Mouse (Mus musculus): ENCODE results near the gene Cnnm3. TPM values are rescaled to one million over a fixed set of nuclear protein-coding genes. Genes with fewer than 3 reads are reported as not detected.
A peak's percentile ranks its signal among the peaks of the same experiment; 100 is the strongest.

Gene Cnnm3
- polyA plus RNA-seq, 1 experiment from 2014 or later: 5.8 TPM

GRCm38 (mm10) chr1:36540807-36541206 lies 29.1 kb downstream of the Cnnm3 start:
- no peak for ATAC-seq (replicated peaks)
- Histone ChIP-seq H3K9me3 (no peaks in the 10 kb centered on the region), H3K4me1 (peaks cover 4% of the 10 kb centered on the region; the same call in 1 of the 2 replicates), H3K4me3 (no peak overlapping the region), H3K9ac (no peak overlapping the region), H3K27ac (no peak overlapping the region), H3K36me3 (replicated peaks) (peaks cover 23% of the 10 kb centered on the region; the same call in 1 of the 2 replicates), H3K4me2 (no peak overlapping the region), H3K27me3 (replicated peaks) (no peaks in the 10 kb centered on the region)
- WGBS: 94% methylated on average over 12 of the region's 12 CpGs

- Histone ChIP-seq H3K9me3 (no peaks in the 10 kb centered on the region), H3K9ac (no peak overlapping the region), H3K4me2 (no peak overlapping the region), H3K27ac (no peak overlapping the region), H3K4me1 (peaks cover 12% of the 10 kb centered on the region), H3K4me3 (no peak overlapping the region), H3K36me3 (replicated peaks) (peaks cover 23% of the 10 kb centered on the region; the same call in 1 of the 2 replicates), H3K27me3 (replicated peaks) (no peaks in the 10 kb centered on the region)
- WGBS: 91% methylated on average over 16 of the region's 16 CpGs
- ATAC-seq (replicated peaks): no peak
Observed at GRCm38 (mm10) chr1:36541844-36542243, 30.2 kb downstream of the Cnnm3 start.

GRCm38 (mm10) chr1:36542925-36543324 lies 31.3 kb downstream of the Cnnm3 start:
- H3K27me3 ChIP-seq (replicated peaks): no peaks in the 10 kb centered on the region
- no peaks in the 10 kb centered on the region for H3K9me3 ChIP-seq
- H3K4me1 ChIP-seq: peaks cover 19% of the 10 kb centered on the region
- H3K4me2 ChIP-seq: no peak overlapping the region
- H3K4me3 ChIP-seq: no peak overlapping the region
- no peak overlapping the region for H3K9ac ChIP-seq
- ATAC-seq (replicated peaks): no peak
- peaks cover 19% of the 10 kb centered on the region; the same call in 1 of the 2 replicates for H3K36me3 ChIP-seq (replicated peaks)
- WGBS: 95% methylated on average over 9 of the region's 9 CpGs
- no peak overlapping the region for H3K27ac ChIP-seq

DNA sequence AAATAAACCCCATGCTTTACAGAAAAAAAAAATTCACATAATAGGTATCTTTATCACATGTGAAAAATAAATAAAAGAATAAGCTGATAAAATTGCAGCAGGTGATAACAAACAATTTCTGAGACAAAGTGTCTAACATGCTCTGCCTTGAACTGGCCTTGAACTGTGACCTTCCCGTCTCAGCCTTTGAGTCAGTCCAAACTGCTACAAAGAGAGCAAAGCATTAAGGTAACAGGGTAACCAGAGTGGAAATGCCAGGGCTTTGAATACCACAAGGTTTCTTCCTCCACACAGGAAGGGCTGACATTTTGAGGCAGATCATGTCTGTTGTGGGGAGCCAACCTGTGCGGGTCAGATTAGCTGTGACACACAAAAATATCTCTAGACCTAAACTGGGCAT lies 33.7 kb downstream of the Cnnm3 start:
- no peak for ATAC-seq (replicated peaks)
- H3K9ac ChIP-seq: no peak overlapping the region
- H3K27ac ChIP-seq: no peak overlapping the region
- no peaks in the 10 kb centered on the region for H3K27me3 ChIP-seq (replicated peaks)
- H3K9me3 ChIP-seq: no peaks in the 10 kb centered on the region
- peaks cover 35% of the 10 kb centered on the region for H3K4me1 ChIP-seq
- no peak overlapping the region for H3K4me2 ChIP-seq
- no peak overlapping the region for H3K4me3 ChIP-seq
- H3K36me3 ChIP-seq (replicated peaks): peaks cover 21% of the 10 kb centered on the region
- 79% methylated on average over 2 of the region's 2 CpGs for WGBS

DNA sequence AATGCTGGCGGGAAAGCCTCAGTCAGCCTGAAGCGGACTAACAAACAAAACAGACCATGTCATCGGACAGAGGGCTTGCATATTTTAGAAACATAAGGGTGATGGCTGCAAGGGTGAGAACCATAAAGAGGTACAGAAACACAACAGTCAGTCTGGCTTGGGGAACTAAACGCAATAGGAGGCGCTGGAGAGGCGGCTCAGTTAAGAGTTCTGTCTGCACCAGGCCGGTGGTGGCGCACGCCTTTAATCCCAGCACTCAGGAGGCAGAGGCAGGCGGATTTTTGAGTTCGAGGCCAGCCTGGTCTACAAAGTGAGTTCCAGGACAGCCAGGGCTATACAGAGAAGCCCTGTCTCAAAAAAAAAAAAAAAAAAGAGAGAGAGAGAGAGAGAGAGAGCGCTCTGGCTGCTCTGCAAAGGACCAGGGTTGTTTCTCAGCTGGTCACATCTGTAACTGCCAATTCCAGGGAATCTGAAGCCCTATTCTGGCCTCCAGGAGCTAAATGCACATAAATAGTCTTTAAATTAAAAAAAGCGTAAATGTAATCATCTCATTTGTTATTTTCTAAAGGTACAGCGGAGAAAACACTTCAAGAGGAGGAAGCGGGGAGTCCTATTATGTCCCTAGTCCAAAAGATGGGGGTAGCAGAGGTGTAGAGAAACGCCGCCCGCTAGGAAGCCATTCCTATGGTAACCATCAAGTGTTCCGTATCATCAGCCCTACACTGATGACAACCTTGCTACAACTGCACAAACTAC lies 34.4 kb downstream of the Cnnm3 start:
- H3K9ac ChIP-seq: peak overlapping the region; percentile 70; the same call in 1 of the 2 replicates
- H3K4me2 ChIP-seq: peak overlapping the region; percentile 60
- 67% methylated on average over 19 of the region's 19 CpGs for WGBS
- no peak for ATAC-seq (replicated peaks)
- peaks cover 26% of the 10 kb centered on the region for H3K36me3 ChIP-seq (replicated peaks)
- no peak overlapping the region for H3K27ac ChIP-seq
- H3K4me3 ChIP-seq: peak overlapping the region; percentile 66
- no peaks in the 10 kb centered on the region for H3K27me3 ChIP-seq (replicated peaks)
- H3K4me1 ChIP-seq: peaks cover 35% of the 10 kb centered on the region
- H3K9me3 ChIP-seq: no peaks in the 10 kb centered on the region

DNA sequence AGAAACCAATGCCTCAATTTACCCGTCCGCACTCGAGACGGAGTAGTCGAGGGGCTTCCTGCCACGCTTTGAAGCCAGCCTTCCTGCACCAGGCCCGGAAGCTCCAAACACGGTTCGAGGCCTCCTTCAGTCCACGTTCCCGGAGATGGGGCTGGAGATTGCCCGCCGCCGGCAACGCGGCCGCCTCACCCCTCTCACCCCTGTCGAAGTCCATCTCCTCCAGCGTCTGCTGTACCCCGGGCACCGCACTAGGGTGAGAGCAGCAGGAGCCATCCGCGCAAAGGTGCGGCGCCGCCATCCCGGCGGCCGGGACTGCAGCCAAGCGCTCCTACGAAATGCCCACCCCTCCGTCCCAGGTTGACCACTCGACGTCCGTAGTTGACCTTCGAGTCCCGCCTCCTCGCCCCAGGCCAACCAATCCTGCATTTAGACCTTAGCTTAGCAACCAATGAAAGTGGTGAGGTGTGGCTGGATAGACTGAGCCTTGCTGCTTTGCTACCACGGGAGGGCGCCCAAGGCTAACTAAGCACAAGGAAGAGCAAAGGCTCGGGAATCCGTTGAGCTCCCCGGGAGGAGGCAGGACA lies 35.3 kb downstream of the Cnnm3 start, which contains the start of gene Ankrd39:
TSS of gene Ankrd39 (minus strand) at position 558 of the 584 bp plus-strand sequence.
- H3K4me3 ChIP-seq: peak within 1 kb of the TSS; percentile 66
- peak within 1 kb of the TSS; percentile 60 for H3K4me2 ChIP-seq
- peaks cover 28% of the 10 kb centered on the region for H3K36me3 ChIP-seq (replicated peaks)
- H3K9me3 ChIP-seq: no peaks in the 10 kb centered on the region
- H3K27me3 ChIP-seq (replicated peaks): no peaks in the 10 kb centered on the region
- WGBS: under 1% methylated on average over 43 of the region's 43 CpGs
- peak within 1 kb of the TSS; percentile 70 for H3K9ac ChIP-seq
- peaks cover 35% of the 10 kb centered on the region for H3K4me1 ChIP-seq
- H3K27ac ChIP-seq: peak within 1 kb of the TSS; percentile 78
- ATAC-seq (replicated peaks): peak; percentile 95

GRCm38 (mm10) chr1:36547981-36548598 lies 36.4 kb downstream of the Cnnm3 start:
- Histone ChIP-seq H3K9me3 (no peaks in the 10 kb centered on the region), H3K4me1 (peaks cover 35% of the 10 kb centered on the region), H3K27ac (peak overlapping the region; percentile 78), H3K4me2 (0 out of 2 replicates have a peak overlapping the region, but pooled peaks have one; percentile 21), H3K9ac (peak overlapping the region; percentile 29), H3K27me3 (replicated peaks) (no peaks in the 10 kb centered on the region), H3K36me3 (replicated peaks) (peaks cover 39% of the 10 kb centered on the region), H3K4me3 (no peak overlapping the region)
- 28% methylated on average over 9 of the region's 9 CpGs for WGBS
- no peak for ATAC-seq (replicated peaks)

- Histone ChIP-seq H3K9ac (no peak overlapping the region), H3K4me1 (peaks cover 37% of the 10 kb centered on the region), H3K36me3 (replicated peaks) (peaks cover 46% of the 10 kb centered on the region)
Observed at GRCm38 (mm10) chr1:36548771-36549170, 37.1 kb downstream of the Cnnm3 start.

DNA sequence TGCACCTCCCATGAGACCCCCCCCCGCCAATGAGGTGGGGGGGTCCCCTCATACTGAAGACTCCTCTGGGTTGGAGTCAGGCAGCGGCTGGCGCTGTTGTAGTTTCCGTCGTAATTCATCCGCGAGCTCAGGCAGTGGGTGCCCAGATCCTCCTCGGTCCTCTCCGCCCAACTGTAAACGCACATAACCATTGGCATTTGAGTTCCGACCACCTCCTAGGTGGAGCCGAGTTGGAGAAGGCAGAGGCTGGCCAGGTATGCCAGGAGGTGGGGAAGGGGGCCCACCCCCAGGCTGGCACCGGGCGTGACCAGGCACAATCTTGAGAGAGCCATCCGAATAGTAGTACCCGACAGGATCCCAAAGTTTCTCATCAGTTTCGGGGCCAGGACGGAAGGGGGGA lies 37.8 kb downstream of the Cnnm3 start:
- 88% methylated on average over 18 of the region's 18 CpGs for WGBS
- no peak for ATAC-seq (replicated peaks)
- Histone ChIP-seq H3K4me3 (no peak overlapping the region), H3K27ac (no peak overlapping the region), H3K9me3 (no peaks in the 10 kb centered on the region), H3K4me1 (peaks cover 44% of the 10 kb centered on the region), H3K9ac (no peak overlapping the region), H3K27me3 (replicated peaks) (no peaks in the 10 kb centered on the region), H3K4me2 (no peak overlapping the region), H3K36me3 (replicated peaks) (peaks cover 49% of the 10 kb centered on the region)

More at GRCm38 (mm10) chr1:36548771-36549170, 37.1 kb downstream of the Cnnm3 start:
- 56% methylated on average over 8 of the region's 8 CpGs for WGBS
- H3K27me3 ChIP-seq (replicated peaks): no peaks in the 10 kb centered on the region
- ATAC-seq (replicated peaks): no peak
- H3K4me3 ChIP-seq: no peak overlapping the region
- no peak overlapping the region for H3K4me2 ChIP-seq
- no peak overlapping the region for H3K27ac ChIP-seq
- H3K9me3 ChIP-seq: no peaks in the 10 kb centered on the region

- no peak for ATAC-seq (replicated peaks)
- H3K4me1 ChIP-seq: peaks cover 52% of the 10 kb centered on the region
- H3K36me3 ChIP-seq (replicated peaks): peaks cover 49% of the 10 kb centered on the region
Observed at GRCm38 (mm10) chr1:36550075-36550863, 38.6 kb downstream of the Cnnm3 start.

GRCm38 (mm10) chr1:36551904-36552303 lies 40.2 kb downstream of the Cnnm3 start:
- Histone ChIP-seq H3K27ac (no peak overlapping the region), H3K36me3 (replicated peaks) (peaks cover 49% of the 10 kb centered on the region), H3K27me3 (replicated peaks) (no peaks in the 10 kb centered on the region), H3K4me2 (no peak overlapping the region), H3K4me3 (no peak overlapping the region), H3K9me3 (no peaks in the 10 kb centered on the region), H3K9ac (no peak overlapping the region), H3K4me1 (peaks cover 46% of the 10 kb centered on the region)
- no peak for ATAC-seq (replicated peaks)
- WGBS: 90% methylated on average over 17 of the region's 17 CpGs

More at GRCm38 (mm10) chr1:36550075-36550863, 38.6 kb downstream of the Cnnm3 start:
- Histone ChIP-seq H3K27ac (no peak overlapping the region), H3K4me2 (no peak overlapping the region), H3K4me3 (no peak overlapping the region), H3K27me3 (replicated peaks) (no peaks in the 10 kb centered on the region), H3K9ac (no peak overlapping the region), H3K9me3 (no peaks in the 10 kb centered on the region)
- WGBS: 77% methylated on average over 20 of the region's 20 CpGs

DNA sequence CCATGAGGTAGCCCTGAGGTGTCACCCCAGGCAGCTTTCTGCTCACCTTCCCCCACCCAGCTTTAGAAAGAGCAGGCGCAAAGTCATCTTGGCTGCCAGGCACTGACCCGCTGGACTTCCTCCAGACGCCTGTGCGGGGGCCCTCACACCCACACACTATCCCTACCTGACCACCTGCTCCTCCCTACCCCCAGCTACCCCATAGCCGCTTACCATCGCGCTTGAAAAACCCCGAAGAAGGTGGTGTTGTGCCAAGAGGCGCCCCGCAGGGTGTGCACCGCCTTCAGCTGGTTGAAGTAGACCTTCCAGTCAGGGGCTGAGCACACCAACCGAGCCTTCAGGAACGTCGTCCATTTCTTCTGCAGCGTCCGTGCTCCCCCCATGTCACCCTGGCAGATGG lies 40.8 kb downstream of the Cnnm3 start:
- no peaks in the 10 kb centered on the region for H3K27me3 ChIP-seq (replicated peaks)
- no peak for ATAC-seq (replicated peaks)
- WGBS: 89% methylated on average over 16 of the region's 16 CpGs
- no peaks in the 10 kb centered on the region for H3K9me3 ChIP-seq
- no peak overlapping the region for H3K4me3 ChIP-seq
- peaks cover 49% of the 10 kb centered on the region for H3K36me3 ChIP-seq (replicated peaks)
- no peak overlapping the region for H3K9ac ChIP-seq
- no peak overlapping the region for H3K27ac ChIP-seq
- H3K4me1 ChIP-seq: peaks cover 44% of the 10 kb centered on the region
- no peak overlapping the region for H3K4me2 ChIP-seq
